Mouse (Mus musculus): ENCODE measurements around the gene Sncg. TPM values are rescaled to one million over a fixed set of nuclear protein-coding genes. Genes with fewer than 3 reads are reported as not detected.
"Not testable (repeated sequence)": the region's sequence is repeated elsewhere in the genome, so short reads cannot be mapped to it uniquely, and the experiment has no call there.

Sncg gene
- polyA plus RNA-seq (2015; fragmentation: Nextera tagmentation; extraction: Ambion mirVana) = 2.9 and 3.2 TPM in 2 replicates

DNA sequence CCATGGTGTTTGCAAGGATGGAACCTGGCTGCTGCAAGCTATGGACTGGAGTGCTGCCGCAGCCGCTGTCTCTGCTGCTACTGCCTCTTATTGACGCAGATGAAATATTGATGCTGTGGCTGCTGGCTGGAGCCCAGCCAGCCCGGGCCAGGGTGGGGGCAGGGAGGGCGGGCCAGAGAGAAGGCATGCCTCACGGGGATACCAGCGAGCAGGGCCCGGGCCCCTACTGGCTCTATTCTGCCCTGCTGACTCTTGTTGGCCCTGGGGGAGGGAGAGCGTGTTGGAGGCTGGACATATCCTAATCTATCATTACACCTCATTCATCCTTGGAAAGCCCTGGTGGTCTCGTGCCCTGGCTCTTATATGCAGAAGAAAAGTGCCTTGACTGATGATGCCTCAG is at the start of gene Sncg:
TSS of gene Sncg (minus strand) at position 213 of the 400 bp plus-strand sequence.
- WGBS = 45% methylated on average over 10 of the region's 10 CpGs
- H3K4me3 ChIP-seq = peak within 1 kb of the TSS; percentile 49
- ATAC-seq (ENCODE audit: extremely low read depth, insufficient number of reproducible peaks, low FRiP score, low TSS enrichment) = no peak
- H3K27me3 ChIP-seq (replicated peaks) = no peaks in the 10 kb centered on the region
- peak within 1 kb of the TSS; percentile 64 for H3K4me2 ChIP-seq
- no peaks in the 10 kb centered on the region for H3K36me3 ChIP-seq
- peaks cover 39% of the 10 kb centered on the region for H3K4me1 ChIP-seq
- H3K9me3 ChIP-seq = no peaks in the 10 kb centered on the region
- H3K9ac ChIP-seq = peak within 1 kb of the TSS; percentile 68
- H3K27ac ChIP-seq (replicated peaks) = peak within 1 kb of the TSS; percentile 77

DNA sequence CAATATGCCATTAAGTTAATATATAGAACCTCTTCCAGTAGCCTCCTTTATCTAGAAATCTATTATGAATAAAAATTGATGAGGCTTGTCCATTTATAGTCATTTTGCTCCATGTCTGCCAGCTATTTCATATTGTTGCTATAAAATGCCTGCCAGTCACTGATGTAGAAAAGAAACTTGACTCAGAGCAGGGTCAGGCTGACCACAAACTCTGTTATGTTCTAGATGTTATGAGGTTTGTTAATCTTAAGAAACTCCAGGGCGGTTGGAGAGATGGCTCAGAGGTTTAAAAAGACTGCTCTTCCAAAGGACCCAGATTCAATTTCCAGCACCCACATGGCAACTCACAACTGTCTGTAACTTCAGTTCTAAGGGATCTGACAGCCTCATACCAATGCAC is 46.5 kb upstream of the Sncg start:
- WGBS = 90% methylated on average over 1 of the region's 1 CpGs
- no peak overlapping the region for H3K4me2 ChIP-seq
- no peaks in the 10 kb centered on the region for H3K27me3 ChIP-seq (replicated peaks)
- H3K4me1 ChIP-seq = 0 out of 2 replicates have a peak, but pooled peaks cover 2% of the 10 kb centered on the region
- H3K9ac ChIP-seq = no peak overlapping the region
- no peak for ATAC-seq (ENCODE audit: extremely low read depth, insufficient number of reproducible peaks, low FRiP score, low TSS enrichment)
- H3K36me3 ChIP-seq = peaks cover 93% of the 10 kb centered on the region
- H3K9me3 ChIP-seq = no peaks in the 10 kb centered on the region
- H3K4me3 ChIP-seq = no peak overlapping the region
- H3K27ac ChIP-seq (replicated peaks) = no peak overlapping the region

DNA sequence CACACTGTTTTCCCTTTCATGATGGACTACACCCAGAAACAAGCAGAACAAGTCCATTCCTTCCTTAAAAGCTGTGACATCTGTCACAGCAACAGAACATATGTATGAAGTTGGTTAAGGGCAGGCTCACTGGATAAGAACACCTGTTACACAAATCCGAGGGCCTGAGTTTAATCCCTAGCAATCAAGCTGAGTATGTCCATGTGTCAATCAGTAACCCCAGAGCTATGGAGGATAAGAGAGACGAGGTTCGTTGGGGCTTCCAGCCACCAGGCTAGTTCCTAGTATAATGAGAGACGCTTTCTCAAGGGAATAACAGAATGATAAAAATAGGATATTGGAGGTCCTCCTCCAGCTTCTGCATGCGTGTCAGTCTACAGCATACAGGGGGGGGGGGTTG is 42.9 kb upstream of the Sncg start:
- ATAC-seq (ENCODE audit: extremely low read depth, insufficient number of reproducible peaks, low FRiP score, low TSS enrichment) = no peak

DNA sequence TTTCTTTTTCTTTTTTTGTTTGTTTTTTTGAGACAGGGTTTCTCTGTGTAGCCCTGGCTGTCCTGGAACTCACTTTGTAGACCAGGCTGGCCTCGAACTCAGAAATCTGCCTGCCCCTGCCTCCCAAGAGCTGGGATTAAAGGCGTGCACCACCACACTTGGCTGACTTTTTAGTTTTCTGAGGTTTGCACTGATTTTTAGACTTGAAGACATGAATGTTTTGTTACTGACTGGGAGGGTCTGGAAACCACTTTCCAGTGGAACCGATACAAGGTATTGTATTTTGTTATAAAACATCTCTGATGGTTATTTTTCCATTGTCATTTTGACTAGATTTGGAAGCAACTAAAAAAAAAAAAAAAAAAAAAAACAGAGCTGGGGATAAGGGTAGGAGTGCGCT is 42.4 kb upstream of the Sncg start:
- H3K4me1 ChIP-seq; ATAC-seq (ENCODE audit: extremely low read depth, insufficient number of reproducible peaks, low FRiP score, low TSS enrichment); H3K9me3 ChIP-seq; H3K27me3 ChIP-seq (replicated peaks); H3K4me3 ChIP-seq; H3K4me2 ChIP-seq; H3K27ac ChIP-seq (replicated peaks); H3K9ac ChIP-seq: not testable (repeated sequence)
- 90% methylated on average over 4 of the region's 4 CpGs for WGBS
- H3K36me3 ChIP-seq = peaks cover 90% of the 10 kb centered on the region

More for the DNA sequence above, 42.9 kb upstream of the Sncg start:
- Histone ChIP-seq H3K27me3 (replicated peaks) (no peaks in the 10 kb centered on the region), H3K9me3 (no peaks in the 10 kb centered on the region), H3K36me3 (peaks cover 90% of the 10 kb centered on the region), H3K4me3 (no peak overlapping the region), H3K4me2 (no peak overlapping the region), H3K4me1 (no peaks in the 10 kb centered on the region), H3K9ac (no peak overlapping the region), H3K27ac (replicated peaks) (no peak overlapping the region)
- WGBS = 81% methylated on average over 5 of the region's 5 CpGs

DNA sequence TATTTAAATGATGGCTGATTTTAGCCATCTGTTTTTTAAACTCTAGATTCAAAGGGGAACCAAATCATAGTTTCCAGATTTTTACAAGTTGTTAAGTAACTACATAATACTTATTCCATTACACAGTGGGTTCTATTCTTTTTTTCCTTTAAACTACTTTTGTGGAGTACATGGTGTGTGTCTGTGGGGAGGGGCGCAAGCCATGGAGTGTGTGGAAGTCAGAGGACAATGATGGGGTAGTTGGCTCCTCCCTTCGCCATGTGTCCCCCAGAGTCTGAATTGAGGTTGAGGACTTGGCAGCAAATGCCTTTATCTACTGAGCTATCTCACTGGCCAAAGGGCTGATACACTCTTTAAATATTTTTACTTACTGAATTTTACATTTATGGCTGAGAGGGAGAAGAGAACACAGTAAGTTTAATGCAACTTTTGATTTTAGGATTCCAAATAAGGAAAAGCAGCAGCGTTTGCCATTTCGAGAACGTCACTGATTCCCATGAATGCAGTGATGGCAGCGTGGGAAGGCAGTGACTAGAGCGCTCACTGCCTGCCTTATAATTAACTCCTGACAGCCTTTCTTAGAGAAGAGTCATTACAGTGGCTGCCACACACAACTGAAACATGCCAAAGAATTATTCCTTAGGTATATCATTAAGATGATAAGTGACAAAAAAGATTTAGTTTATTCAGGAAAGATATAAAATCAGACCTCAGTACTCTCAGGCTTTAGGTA is 37.7 kb upstream of the Sncg start:
- no peak for ATAC-seq (ENCODE audit: extremely low read depth, insufficient number of reproducible peaks, low FRiP score, low TSS enrichment)
- no peak overlapping the region for H3K9ac ChIP-seq
- WGBS = 87% methylated on average over 7 of the region's 7 CpGs
- peaks cover 91% of the 10 kb centered on the region for H3K36me3 ChIP-seq
- no peak overlapping the region for H3K4me2 ChIP-seq
- no peak overlapping the region for H3K27ac ChIP-seq (replicated peaks)
- H3K4me1 ChIP-seq = peaks cover 6% of the 10 kb centered on the region; the same call in 1 of the 2 replicates
- no peaks in the 10 kb centered on the region for H3K27me3 ChIP-seq (replicated peaks)
- no peaks in the 10 kb centered on the region for H3K9me3 ChIP-seq
- no peak overlapping the region for H3K4me3 ChIP-seq

DNA sequence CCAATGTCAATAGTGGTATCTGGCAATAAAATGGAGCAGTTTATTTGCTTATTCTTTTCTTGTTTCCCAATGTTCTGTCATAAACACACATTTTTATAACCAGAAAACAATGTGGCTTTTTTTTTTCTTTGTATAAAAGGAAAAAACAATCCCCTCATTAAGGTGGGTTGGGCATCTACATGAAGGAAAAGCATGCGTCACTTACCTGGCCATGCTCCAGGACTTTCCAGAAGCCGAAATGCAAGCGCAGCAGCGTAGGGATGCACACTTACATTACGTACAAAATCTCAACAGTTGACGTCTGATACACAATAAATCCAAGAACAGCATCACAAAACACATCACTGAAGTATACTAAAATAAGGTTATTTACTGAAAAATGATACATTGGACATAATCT is 36.1 kb upstream of the Sncg start:
- peaks cover 6% of the 10 kb centered on the region; the same call in 1 of the 2 replicates for H3K4me1 ChIP-seq
- no peak overlapping the region for H3K4me2 ChIP-seq
- peaks cover 94% of the 10 kb centered on the region for H3K36me3 ChIP-seq
- 94% methylated on average over 6 of the region's 6 CpGs for WGBS
- H3K9ac ChIP-seq = no peak overlapping the region
- H3K27me3 ChIP-seq (replicated peaks) = no peaks in the 10 kb centered on the region
- no peaks in the 10 kb centered on the region for H3K9me3 ChIP-seq
- H3K4me3 ChIP-seq = no peak overlapping the region
- ATAC-seq (ENCODE audit: extremely low read depth, insufficient number of reproducible peaks, low FRiP score, low TSS enrichment) = no peak
- H3K27ac ChIP-seq (replicated peaks) = no peak overlapping the region

DNA sequence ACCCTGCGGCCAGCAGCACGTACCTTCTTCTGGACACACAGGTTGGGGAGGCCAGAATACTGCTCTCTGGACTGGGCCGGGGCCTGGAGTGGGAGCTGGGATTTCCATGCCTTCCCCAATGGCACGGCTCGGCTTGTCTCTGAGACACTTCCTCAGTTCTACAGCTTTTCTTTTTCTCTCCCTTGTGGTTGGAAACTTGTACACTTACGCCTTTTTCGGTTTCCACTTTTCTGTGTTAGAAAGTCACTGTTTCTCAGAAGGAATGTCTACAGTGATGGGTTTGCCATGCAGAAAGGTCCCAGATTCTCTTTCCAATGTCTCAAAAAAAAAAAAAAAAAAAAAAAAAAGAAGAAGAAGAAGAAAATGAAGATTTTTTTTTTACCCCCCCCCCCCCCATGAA is 28.8 kb upstream of the Sncg start:
- Histone ChIP-seq H3K9ac (no peak overlapping the region), H3K9me3 (no peaks in the 10 kb centered on the region), H3K4me1 (peaks cover 19% of the 10 kb centered on the region), H3K36me3 (peaks cover 92% of the 10 kb centered on the region), H3K4me3 (no peak overlapping the region), H3K27ac (replicated peaks) (peak overlapping the region; percentile 51), H3K4me2 (no peak overlapping the region), H3K27me3 (replicated peaks) (no peaks in the 10 kb centered on the region)
- no peak for ATAC-seq (ENCODE audit: extremely low read depth, insufficient number of reproducible peaks, low FRiP score, low TSS enrichment)
- WGBS = 85% methylated on average over 7 of the region's 7 CpGs

DNA sequence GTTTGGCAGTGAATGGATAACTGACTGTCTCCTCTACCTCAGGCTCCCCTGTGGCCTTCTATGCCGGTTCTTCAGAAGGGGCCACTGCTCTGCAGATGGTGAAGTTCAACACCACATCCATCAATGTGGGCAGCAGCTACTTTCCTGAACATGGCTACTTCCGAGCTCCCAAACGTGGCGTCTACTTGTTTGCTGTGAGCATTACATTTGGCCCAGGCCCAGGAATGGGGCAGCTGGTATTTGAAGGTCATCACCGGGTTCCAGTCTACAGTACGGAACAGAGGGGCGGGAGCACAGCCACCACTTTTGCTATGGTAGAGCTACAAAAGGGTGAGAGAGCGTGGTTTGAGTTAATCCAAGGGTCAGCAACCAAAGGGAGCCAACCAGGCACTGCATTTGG is 28.3 kb upstream of the Sncg start:
- peaks cover 92% of the 10 kb centered on the region for H3K36me3 ChIP-seq
- peaks cover 19% of the 10 kb centered on the region for H3K4me1 ChIP-seq
- H3K27ac ChIP-seq (replicated peaks) = peak overlapping the region; percentile 51
- H3K9me3 ChIP-seq = no peaks in the 10 kb centered on the region
- no peak for ATAC-seq (ENCODE audit: extremely low read depth, insufficient number of reproducible peaks, low FRiP score, low TSS enrichment)
- H3K4me2 ChIP-seq = no peak overlapping the region
- no peaks in the 10 kb centered on the region for H3K27me3 ChIP-seq (replicated peaks)
- H3K4me3 ChIP-seq = no peak overlapping the region
- 58% methylated on average over 8 of the region's 8 CpGs for WGBS
- H3K9ac ChIP-seq = no peak overlapping the region

DNA sequence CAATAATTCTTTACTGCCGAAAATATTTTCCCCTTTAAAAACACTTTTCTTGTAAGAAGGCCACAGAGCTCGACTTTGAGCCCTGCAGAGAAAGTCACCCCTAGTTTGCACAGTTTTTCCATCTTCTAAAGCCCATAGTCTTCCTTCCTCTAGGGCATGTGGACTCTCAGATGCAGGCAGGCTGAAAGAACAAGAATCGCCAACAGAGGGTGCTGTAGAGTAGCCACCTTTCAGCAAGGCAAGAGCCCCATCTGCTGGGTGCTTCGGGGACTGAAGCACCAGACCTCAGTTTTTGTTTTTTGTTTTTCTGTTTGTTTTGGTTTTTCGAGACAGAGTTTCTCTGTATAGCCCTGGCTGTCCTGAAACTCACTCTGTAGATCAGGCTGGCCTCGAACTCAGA is 26.5 kb upstream of the Sncg start:
- Histone ChIP-seq H3K9me3 (no peaks in the 10 kb centered on the region), H3K27ac (replicated peaks) (no peak overlapping the region), H3K9ac (no peak overlapping the region), H3K4me1 (peaks cover 19% of the 10 kb centered on the region), H3K27me3 (replicated peaks) (no peaks in the 10 kb centered on the region), H3K36me3 (peaks cover 88% of the 10 kb centered on the region), H3K4me3 (no peak overlapping the region), H3K4me2 (no peak overlapping the region)
- ATAC-seq (ENCODE audit: extremely low read depth, insufficient number of reproducible peaks, low FRiP score, low TSS enrichment) = no peak
- WGBS = 53% methylated on average over 6 of the region's 6 CpGs

DNA sequence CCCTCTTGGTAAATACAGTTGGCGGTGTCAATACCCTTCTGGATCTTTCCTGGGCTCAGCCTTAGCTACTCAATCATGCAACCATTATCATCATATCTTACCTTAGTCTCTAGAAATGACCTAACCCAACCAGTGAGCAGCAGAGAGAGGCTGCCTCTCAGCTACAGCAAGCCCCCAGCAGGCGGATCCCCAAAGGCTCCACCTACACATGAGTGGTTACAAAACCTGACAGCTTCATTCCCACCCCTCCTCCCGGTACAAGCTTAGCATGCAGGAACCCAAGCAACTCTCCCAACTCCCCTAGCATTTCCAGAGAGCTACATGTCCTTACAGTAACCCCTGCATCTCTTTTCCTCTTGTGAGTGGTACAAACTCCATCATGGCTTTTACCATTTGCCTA is 25.4 kb upstream of the Sncg start:
- Histone ChIP-seq H3K27ac (replicated peaks) (no peak overlapping the region), H3K4me1 (peaks cover 16% of the 10 kb centered on the region), H3K27me3 (replicated peaks) (no peaks in the 10 kb centered on the region), H3K4me2 (no peak overlapping the region), H3K9me3 (no peaks in the 10 kb centered on the region), H3K36me3 (peaks cover 80% of the 10 kb centered on the region), H3K4me3 (no peak overlapping the region), H3K9ac (no peak overlapping the region)
- 84% methylated on average over 3 of the region's 3 CpGs for WGBS
- ATAC-seq (ENCODE audit: extremely low read depth, insufficient number of reproducible peaks, low FRiP score, low TSS enrichment) = no peak

DNA sequence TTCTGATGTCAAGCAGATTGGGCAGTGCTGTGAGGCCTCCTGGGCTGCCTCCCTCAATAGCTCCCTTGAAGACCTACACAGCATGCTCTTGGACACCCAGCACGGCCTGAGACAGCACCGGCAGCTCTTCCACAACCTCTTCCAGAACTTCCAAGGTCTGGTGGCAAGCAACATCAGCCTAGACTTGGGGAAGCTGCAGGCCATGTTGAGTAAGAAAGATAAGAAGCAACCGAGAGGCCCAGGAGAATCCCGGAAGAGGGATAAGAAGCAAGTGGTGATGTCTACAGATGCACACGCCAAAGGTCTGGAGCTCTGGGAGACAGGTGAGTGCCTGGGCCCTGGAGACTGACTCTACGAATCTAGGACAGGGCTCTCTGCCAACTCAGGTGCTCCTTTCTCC is 24.7 kb upstream of the Sncg start:
- Histone ChIP-seq H3K4me2 (no peak overlapping the region), H3K4me1 (peaks cover 9% of the 10 kb centered on the region), H3K27ac (replicated peaks) (no peak overlapping the region), H3K27me3 (replicated peaks) (no peaks in the 10 kb centered on the region), H3K36me3 (peaks cover 73% of the 10 kb centered on the region), H3K9ac (no peak overlapping the region), H3K4me3 (no peak overlapping the region), H3K9me3 (no peaks in the 10 kb centered on the region)
- 74% methylated on average over 6 of the region's 6 CpGs for WGBS
- ATAC-seq (ENCODE audit: extremely low read depth, insufficient number of reproducible peaks, low FRiP score, low TSS enrichment) = no peak

DNA sequence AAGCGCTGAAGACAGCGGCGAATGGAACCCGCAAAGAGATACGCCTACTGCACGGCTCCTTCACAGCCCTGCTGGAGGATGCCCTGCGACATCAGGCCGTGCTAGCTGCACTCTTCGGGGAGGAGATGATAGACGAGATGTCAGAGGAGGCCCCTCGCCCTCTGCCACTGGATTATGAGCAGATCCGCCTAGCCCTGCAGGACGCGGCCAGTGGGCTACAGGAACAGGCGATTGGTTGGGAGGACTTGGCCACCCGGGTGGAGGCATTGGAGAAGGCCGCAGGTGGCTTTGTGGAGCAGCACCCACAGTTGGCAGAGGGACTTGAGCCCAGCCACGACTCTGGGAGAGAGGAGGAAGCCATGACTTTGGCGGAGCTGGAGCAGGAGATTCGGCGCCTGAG is 24.3 kb upstream of the Sncg start:
- no peak for ATAC-seq (ENCODE audit: extremely low read depth, insufficient number of reproducible peaks, low FRiP score, low TSS enrichment)
- Histone ChIP-seq H3K4me2 (no peak overlapping the region), H3K27me3 (replicated peaks) (no peaks in the 10 kb centered on the region), H3K9me3 (no peaks in the 10 kb centered on the region), H3K4me3 (no peak overlapping the region), H3K4me1 (peaks cover 9% of the 10 kb centered on the region), H3K27ac (replicated peaks) (no peak overlapping the region), H3K9ac (no peak overlapping the region), H3K36me3 (peaks cover 69% of the 10 kb centered on the region)
- 83% methylated on average over 21 of the region's 21 CpGs for WGBS

Data from heart, embryonic 13.5 days (tissue).